Mouse (Mus musculus): Measurements from ENCODE around the gene Olfr1180.
"Not testable (repeated sequence)": the region's sequence is repeated elsewhere in the genome, so short reads cannot be mapped to it uniquely, and the experiment has no call there.

Gene Olfr1180

GRCm38 (mm10) chr2:88419051-88419450, at the start of gene Olfr1180:
Gene Olfr1180 (minus strand): TSS chr2:88419151.
- no peak for DNase-seq (ENCODE audit: low read depth, low spot score)

- DNase-seq (ENCODE audit: low read depth, low spot score), result not testable (repeated sequence)
These were observed 35.6 kb upstream of the Olfr1180 start, which contains the start of gene Olfr1183 for GRCm38 (mm10) chr2:88454567-88454966. Gene Olfr1183 (plus strand): TSS chr2:88454867.

GRCm38 (mm10) chr2:88449031-88449430, 30.1 kb upstream of the Olfr1180 start, which contains the start of gene Gm13757:
Gene Gm13757 (minus strand): TSS chr2:88449131.
- DNase-seq (ENCODE audit: low read depth, low spot score), result no peak

GRCm38 (mm10) chr2:88426071-88426470, 7.1 kb upstream of the Olfr1180 start, which contains the start of gene Olfr1181:
Gene Olfr1181 (minus strand): TSS chr2:88426171.
- no peak for DNase-seq (ENCODE audit: low read depth, low spot score)

GRCm38 (mm10) chr2:88406353-88406752, 12.6 kb downstream of the Olfr1180 start, which contains the start of gene Olfr1179:
Gene Olfr1179 (minus strand): TSS chr2:88406453.
- DNase-seq (ENCODE audit: low read depth, low spot score), result no peak

GRCm38 (mm10) chr2:88386762-88387161, 32.2 kb downstream of the Olfr1180 start, which contains the start of gene Olfr1178:
Gene Olfr1178 (plus strand): TSS chr2:88387062.
- no peak for DNase-seq (ENCODE audit: low read depth, low spot score)
